Mouse (Mus musculus) heart, embryonic 14.5 days (tissue): ENCODE measurements around the gene Fkbp15. TPM values are rescaled to one million over a fixed set of nuclear protein-coding genes. Genes with fewer than 3 reads are reported as not detected.

Experiments used
- ATAC-seq: fragments of 200-750 bp; cut with Nextera tagmentation; 2 replicates; pipeline ENCODE4 v1.8.0; 2017; ENCODE audit warnings: low read depth, moderate TSS enrichment; ENCODE audit not compliant: insufficient number of reproducible peaks, insufficient read depth, low FRiP score
- H3K27ac ChIP-seq, 2 experiments: fragments of 200-500 bp in 1 of 2; fragments of 300-500 bp in 1 of 2; sonication (generic) in 1 of 2; replicated peaks in 1 of 2; 2 replicates each; pipeline ENCODE4 v1.5.1; 2012 to 2014; ENCODE audit warnings: low read depth in 2 of 2, low read length in 2 of 2, control low read depth in 1 of 2, mild to moderate bottlenecking in 1 of 2, mixed read lengths in 1 of 2; ENCODE audit not compliant: control insufficient read depth in 1 of 2, insufficient read depth in 1 of 2
- H3K27me3 ChIP-seq: fragments of 300-500 bp; sonication (generic); 2 replicates; pipeline ENCODE4 v1.6.1; 2014; ENCODE audit warnings: mild to moderate bottlenecking, low read length, control low read depth; ENCODE audit not compliant: control insufficient read depth, insufficient read depth
- H3K36me3 ChIP-seq: fragments of 300-500 bp; sonication (generic); 2 replicates; pipeline ENCODE4 v1.6.1; 2014; ENCODE audit warnings: mild to moderate bottlenecking, control low read depth, low read length, mixed read lengths; ENCODE audit not compliant: control insufficient read depth, insufficient read depth
- H3K4me1 ChIP-seq, 2 experiments: fragments of 200-500 bp in 1 of 2; fragments of 300-500 bp in 1 of 2; sonication (generic) in 1 of 2; 2 replicates each; pipeline ENCODE4 v1.6.1; 2012 to 2014; ENCODE audit warnings: low read length in 2 of 2, control low read depth in 1 of 2, mixed read lengths in 1 of 2; ENCODE audit not compliant: control insufficient read depth in 2 of 2, insufficient read depth in 2 of 2
- H3K4me2 ChIP-seq: fragments of 300-500 bp; sonication (generic); 2 replicates; pipeline ENCODE4 v1.6.1; 2014; ENCODE audit warnings: mild to moderate bottlenecking, low read length
- H3K4me3 ChIP-seq, 2 experiments: fragments of 200-500 bp in 1 of 2; fragments of 300-500 bp in 1 of 2; sonication (generic) in 1 of 2; 2 replicates each; pipeline ENCODE4 v1.5.1; 2012 to 2014; ENCODE audit warnings: low read length in 2 of 2, mild to moderate bottlenecking in 2 of 2, control low read depth in 1 of 2, low read depth in 1 of 2, moderate library complexity in 1 of 2; ENCODE audit not compliant: control insufficient read depth in 1 of 2, insufficient read depth in 1 of 2
- H3K9ac ChIP-seq: fragments of 300-500 bp; sonication (generic); 2 replicates; pipeline ENCODE4 v1.6.1; 2014; ENCODE audit warnings: mild to moderate bottlenecking, low read length
- H3K9me3 ChIP-seq: fragments of 300-500 bp; sonication (generic); 2 replicates; pipeline ENCODE4 v1.6.1; 2016; ENCODE audit warnings: low read length, control low read depth; ENCODE audit not compliant: control insufficient read depth
- WGBS: fragments of 180-500 bp; shearing (Covaris S2); extraction: QIAGEN DNeasy Blood & Tissue Kit; methylation state at CpG from one replicate; pipeline ENCODE4 v1.1.7; 2014; 5-methylcytosine and 5-hydroxymethylcytosine counted together
- polyA plus RNA-seq: library from polyadenylated mRNA; unstranded; fragments of >200 nt; fragmentation: Nextera tagmentation; extraction: Ambion mirVana; gene quantifications from 2 replicates; pipeline ENCODE4 v1.2.1, GENCODE M21; 2014

The Fkbp15 gene
- polyA plus RNA-seq, 1 experiment from 2014 or later = 20.8 TPM

- no peaks in the 10 kb centered on the region for H3K9me3 ChIP-seq
- peak overlapping the region; percentile 88 for H3K9ac ChIP-seq
- ATAC-seq = peak; percentile 38
- peak overlapping the region; percentile 81 to 82 for H3K27ac ChIP-seq
- H3K4me2 ChIP-seq = peak overlapping the region; percentile 83
- H3K4me3 ChIP-seq = peak overlapping the region; percentile 79 to 85
- under 1% methylated on average over 22 of the region's 22 CpGs for WGBS
- peaks cover 0 to 15% of the 10 kb centered on the region in 2 experiments; a peak in 3 of 4 replicates for H3K4me1 ChIP-seq
- H3K27me3 ChIP-seq = no peaks in the 10 kb centered on the region
- 0 out of 2 replicates have a peak, but pooled peaks cover 12% of the 10 kb centered on the region for H3K36me3 ChIP-seq
Observed at GRCm38 (mm10) chr4:62360805-62361455, 582 bp upstream of the Fkbp15 start.

- Histone ChIP-seq H3K36me3 (0 out of 2 replicates have a peak, but pooled peaks cover 12% of the 10 kb centered on the region), H3K27me3 (no peaks in the 10 kb centered on the region), H3K4me3 (peak overlapping the region; percentile 79 to 88; a peak in 3 of 4 replicates), H3K9ac (peak overlapping the region; percentile 86), H3K9me3 (no peaks in the 10 kb centered on the region), H3K4me1 (peaks cover 0 to 15% of the 10 kb centered on the region in 2 experiments; a peak in 3 of 4 replicates), H3K4me2 (peak overlapping the region; percentile 83), H3K27ac (peak overlapping the region in 1 of 2 experiments; percentile 76; a peak in 1 of 4 replicates)
- 44% methylated on average over 7 of the region's 7 CpGs for WGBS
- no peak for ATAC-seq
Observed at GRCm38 (mm10) chr4:62359256-62359775, 1.0 kb downstream of the Fkbp15 start.

- no peak for ATAC-seq
- Histone ChIP-seq H3K9ac (no peak overlapping the region), H3K9me3 (no peaks in the 10 kb centered on the region), H3K27me3 (no peaks in the 10 kb centered on the region), H3K4me1 (peaks cover 0 to 15% of the 10 kb centered on the region in 2 experiments; a peak in 3 of 4 replicates), H3K27ac (no peak overlapping the region), H3K36me3 (0 out of 2 replicates have a peak, but pooled peaks cover 15% of the 10 kb centered on the region), H3K4me3 (no peak overlapping the region), H3K4me2 (no peak overlapping the region)
- 88% methylated on average over 1 of the region's 1 CpGs for WGBS
Observed at GRCm38 (mm10) chr4:62357631-62358148, 2.7 kb downstream of the Fkbp15 start.

- Histone ChIP-seq H3K4me2 (no peak overlapping the region), H3K4me1 (peaks cover 0 to 3% of the 10 kb centered on the region in 2 experiments; a peak in 3 of 4 replicates), H3K9ac (no peak overlapping the region), H3K27ac (no peak overlapping the region), H3K27me3 (no peaks in the 10 kb centered on the region), H3K36me3 (peaks cover 40% of the 10 kb centered on the region), H3K9me3 (no peaks in the 10 kb centered on the region), H3K4me3 (no peak overlapping the region)
- 98% methylated on average over 2 of the region's 2 CpGs for whole genome bisulfite sequencing
- ATAC-seq = no peak
Observed at GRCm38 (mm10) chr4:62349371-62349770, 11.0 kb downstream of the Fkbp15 start.

- no peaks in the 10 kb centered on the region for H3K9me3 ChIP-seq
- no peak overlapping the region for H3K4me3 ChIP-seq
- H3K4me1 ChIP-seq = peaks cover 0 to 3% of the 10 kb centered on the region in 2 experiments; a peak in 3 of 4 replicates
- no peak overlapping the region for H3K9ac ChIP-seq
- peak overlapping the region; percentile 9; the same call in 1 of the 2 replicates for H3K4me2 ChIP-seq
- H3K27ac ChIP-seq = peak overlapping the region; percentile 60 to 83
- ATAC-seq = no peak
- no peaks in the 10 kb centered on the region for H3K27me3 ChIP-seq
- 42% methylated on average over 2 of the region's 2 CpGs for WGBS
- peaks cover 44% of the 10 kb centered on the region for H3K36me3 ChIP-seq
Observed at GRCm38 (mm10) chr4:62348329-62348705, 12.0 kb downstream of the Fkbp15 start.

- ATAC-seq = no peak
- Histone ChIP-seq H3K4me3 (no peak overlapping the region), H3K4me2 (peak overlapping the region; percentile 9; the same call in 1 of the 2 replicates)
Observed at GRCm38 (mm10) chr4:62347605-62348328, 12.6 kb downstream of the Fkbp15 start.

GRCm38 (mm10) chr4:62345827-62346226 is 14.5 kb downstream of the Fkbp15 start:
- H3K9me3 ChIP-seq = no peaks in the 10 kb centered on the region
- H3K27me3 ChIP-seq = no peaks in the 10 kb centered on the region
- peaks cover 42% of the 10 kb centered on the region for H3K36me3 ChIP-seq
- no peak for ATAC-seq
- WGBS = 73% methylated on average over 4 of the region's 4 CpGs
- H3K4me2 ChIP-seq = no peak overlapping the region
- no peak overlapping the region for H3K4me3 ChIP-seq
- H3K27ac ChIP-seq = no peak overlapping the region
- H3K9ac ChIP-seq = no peak overlapping the region
- H3K4me1 ChIP-seq = peaks cover 0 to 3% of the 10 kb centered on the region in 2 experiments; a peak in 3 of 4 replicates

More at GRCm38 (mm10) chr4:62347605-62348328, 12.6 kb downstream of the Fkbp15 start:
- H3K36me3 ChIP-seq = peaks cover 45% of the 10 kb centered on the region
- 54% methylated on average over 9 of the region's 9 CpGs for WGBS
- H3K27me3 ChIP-seq = no peaks in the 10 kb centered on the region
- H3K9me3 ChIP-seq = no peaks in the 10 kb centered on the region
- H3K27ac ChIP-seq = peak overlapping the region; percentile 60 to 83; a peak in 3 of 4 replicates
- H3K4me1 ChIP-seq = peaks cover 0 to 3% of the 10 kb centered on the region in 2 experiments; a peak in 3 of 4 replicates
- H3K9ac ChIP-seq = no peak overlapping the region
